In the genomic region with DNA sequence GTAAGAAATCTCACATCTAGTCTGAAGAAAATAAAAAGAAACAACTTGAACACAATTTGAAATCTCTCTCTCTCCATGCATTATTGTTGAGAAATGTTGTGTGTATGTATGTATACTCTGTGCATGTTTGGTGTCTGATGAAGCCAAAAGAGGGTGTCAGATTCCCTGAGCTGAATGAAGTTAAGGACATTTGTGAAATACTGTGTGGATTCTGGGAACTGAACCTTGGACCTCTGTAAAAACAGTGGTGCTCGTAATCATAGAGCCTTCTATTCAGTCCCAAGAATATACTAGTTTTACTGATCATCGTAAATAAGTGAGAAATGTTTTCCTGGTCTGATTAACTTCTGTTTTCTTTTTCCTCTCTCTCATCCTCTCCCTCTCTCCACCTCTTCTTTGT, we compare ENCODE assay signal across 38 mouse cellular contexts. TPM values are rescaled to one million over a fixed set of nuclear protein-coding genes. Genes with fewer than 3 reads are reported as not detected.
"Had no signal": no experiment of that assay in that cellular context is flagged by ENCODE, and none has a peak within 500 bp of the region (broad histone marks: within the 10 kb centered on the region; RNA-seq: fewer than 3 reads in every experiment).

No protein-coding gene starts in this region.

- H3K9ac ChIP-seq: embryonic facial prominence, embryonic 12.5 days; embryonic facial prominence, embryonic 13.5 days; embryonic facial prominence, embryonic 15.5 days; forebrain, embryonic 12.5 days; forebrain, embryonic 13.5 days; forebrain, embryonic 15.5 days; forebrain, postnatal 0 days had no signal

- H3K4me2 ChIP-seq: embryonic facial prominence, embryonic 12.5 days; embryonic facial prominence, embryonic 13.5 days; embryonic facial prominence, embryonic 15.5 days; forebrain, embryonic 12.5 days; forebrain, embryonic 13.5 days; forebrain, embryonic 15.5 days had no signal

- H3K27me3 ChIP-seq: embryonic facial prominence, embryonic 12.5 days; embryonic facial prominence, embryonic 13.5 days; embryonic facial prominence, embryonic 15.5 days; forebrain, embryonic 12.5 days; forebrain, embryonic 13.5 days; forebrain, embryonic 15.5 days had no signal

- H3K4me3 ChIP-seq: embryonic facial prominence, embryonic 10.5 days; embryonic facial prominence, embryonic 12.5 days; embryonic facial prominence, embryonic 13.5 days; embryonic facial prominence, embryonic 15.5 days; erythroblast, embryonic 14.5 days; forebrain, embryonic 10.5 days; forebrain, embryonic 12.5 days; forebrain, embryonic 13.5 days; forebrain, embryonic 15.5 days; gastrocnemius, adult 2 months had no signal

- H3K4me1 ChIP-seq: embryonic facial prominence, embryonic 10.5 days; embryonic facial prominence, embryonic 12.5 days; embryonic facial prominence, embryonic 13.5 days; embryonic facial prominence, embryonic 15.5 days; forebrain, embryonic 10.5 days; forebrain, embryonic 12.5 days; forebrain, embryonic 13.5 days; forebrain, embryonic 15.5 days had no signal

- DNase-seq: cerebellum, adult 2 months; cerebellum, adult 8-10 months; cerebellum, adult 9-10 months; cerebellum, adult 9-11 months; cerebellum, postnatal 10 days; cerebellum, postnatal 14 days; cerebellum, postnatal 25 days; cerebellum, postnatal 36 days; embryo, embryonic 11 days; forebrain, postnatal 0 days; gastrocnemius, adult 2 months; gastrocnemius, postnatal 10 days; gastrocnemius, postnatal 14 days; gastrocnemius, postnatal 25 days; gastrocnemius, postnatal 36 days; heart, adult 18-20 months had no signal

- ATAC-seq: forebrain, embryonic 13.5 days; forebrain, embryonic 14.5 days; forebrain, embryonic 15.5 days; forebrain, embryonic 16.5 days; forebrain, postnatal 0 days had no signal

- H3K9me3 ChIP-seq: embryonic facial prominence, embryonic 10.5 days; embryonic facial prominence, embryonic 12.5 days; embryonic facial prominence, embryonic 13.5 days; embryonic facial prominence, embryonic 15.5 days; forebrain, embryonic 10.5 days; forebrain, embryonic 12.5 days; forebrain, embryonic 13.5 days; forebrain, embryonic 15.5 days had no signal

- H3K27ac ChIP-seq: embryonic facial prominence, embryonic 10.5 days; embryonic facial prominence, embryonic 12.5 days; embryonic facial prominence, embryonic 13.5 days; embryonic facial prominence, embryonic 15.5 days; forebrain, embryonic 10.5 days; forebrain, embryonic 12.5 days; forebrain, embryonic 13.5 days; forebrain, embryonic 15.5 days; gastrocnemius, adult 2 months had no signal

RNA-seq across cellular contexts. Expression of gene Leap2, which starts 55.9 kb away (rescaled TPM):
- total RNA-seq: common myeloid progenitor, adult 5-6 weeks; forebrain, postnatal 0 days; gastrocnemius, adult 18-20 months; gastrocnemius, adult 2 months; gastrocnemius, adult 8-10 months; gastrocnemius, postnatal 10 days; gastrocnemius, postnatal 14 days; gastrocnemius, postnatal 25 days; gastrocnemius, postnatal 36 days; gastrocnemius, postnatal 4 days; granulocyte monocyte progenitor cell, adult 5-6 weeks; heart, adult 18-20 months had no signal
- polyA plus RNA-seq: cerebellum, adult 2 months; cortical plate, adult 2 months; embryonic facial prominence, embryonic 10.5 days; embryonic facial prominence, embryonic 11.5 days; embryonic facial prominence, embryonic 13.5 days; embryonic facial prominence, embryonic 14.5 days; embryonic facial prominence, embryonic 15.5 days; erythroblast, embryonic 14.5 days; forebrain, embryonic 10.5 days; forebrain, embryonic 11.5 days; forebrain, embryonic 12.5 days; forebrain, embryonic 13.5 days; forebrain, embryonic 14.5 days; forebrain, embryonic 15.5 days; forebrain, embryonic 16.5 days; forebrain, postnatal 0 days; frontal cortex, adult 2 months; gonadal fat pad, adult 2 months had no signal
